Mouse (Mus musculus) kidney, embryonic 16.5 days (tissue): ENCODE results near the gene Gab2. TPM values are rescaled to one million over a fixed set of nuclear protein-coding genes. Genes with fewer than 3 reads are reported as not detected.

Source experiments
- ATAC-seq: fragments of 200-750 bp; cut with Nextera tagmentation; 2 replicates; pipeline ENCODE4 v1.8.0; 2017; ENCODE audit warnings: moderate TSS enrichment; ENCODE audit not compliant: low FRiP score, low TSS enrichment
- H3K27ac ChIP-seq: fragments of 300-500 bp; sonication (generic); 2 replicates; pipeline ENCODE4 v1.5.1; 2014; ENCODE audit warnings: low read length
- H3K27me3 ChIP-seq: fragments of 300-500 bp; sonication (generic); 2 replicates; pipeline ENCODE4 v1.6.1; 2014; ENCODE audit warnings: low read length, control low read depth, mixed read lengths; ENCODE audit not compliant: insufficient read depth
- H3K36me3 ChIP-seq: fragments of 300-500 bp; sonication (generic); 2 replicates; pipeline ENCODE4 v1.6.1; 2014; ENCODE audit warnings: low read length, control low read depth, mixed read lengths; ENCODE audit not compliant: insufficient read depth
- H3K4me1 ChIP-seq: fragments of 300-500 bp; sonication (generic); 2 replicates; pipeline ENCODE4 v1.6.1; 2014; ENCODE audit warnings: low read length, control low read depth, mixed read lengths; ENCODE audit not compliant: insufficient read depth
- H3K4me2 ChIP-seq: fragments of 300-500 bp; sonication (generic); replicated peaks from 2 replicates; pipeline ENCODE4 v1.6.1; 2014; ENCODE audit warnings: low read depth, low read length
- H3K4me3 ChIP-seq: fragments of 300-500 bp; sonication (generic); 2 replicates; pipeline ENCODE4 v1.5.1; 2014; ENCODE audit warnings: mild to moderate bottlenecking, low read length
- H3K9ac ChIP-seq: fragments of 300-500 bp; sonication (generic); replicated peaks from 2 replicates; pipeline ENCODE4 v1.6.1; 2014; ENCODE audit warnings: low read length
- H3K9me3 ChIP-seq: fragments of 300-500 bp; sonication (generic); 2 replicates; pipeline ENCODE4 v1.6.1; 2016; ENCODE audit warnings: low read length, control low read depth
- WGBS: fragments of 180-500 bp; shearing (Covaris S2); extraction: QIAGEN DNeasy Blood & Tissue Kit; methylation state at CpG from one replicate; pipeline ENCODE4 v1.1.7; 2014; 5-methylcytosine and 5-hydroxymethylcytosine counted together
- polyA plus RNA-seq: library from polyadenylated mRNA; unstranded; fragments of >200 nt; fragmentation: Nextera tagmentation; extraction: Ambion mirVana; gene quantifications from 2 replicates; pipeline ENCODE4 v1.2.1, GENCODE M21; 2015

Gab2 gene
- polyA plus RNA-seq, 1 experiment from 2014 or later: 13.9 TPM

GRCm38 (mm10) chr7:97333113-97333898 is 251.9 kb downstream of the Gab2 start:
- Histone ChIP-seq H3K4me2 (peak overlapping the region; percentile 76), H3K27me3 (no peaks in the 10 kb centered on the region), H3K4me1 (peaks cover 22% of the 10 kb centered on the region), H3K36me3 (no peaks in the 10 kb centered on the region), H3K27ac (no peak overlapping the region), H3K9ac (no peak overlapping the region), H3K9me3 (no peaks in the 10 kb centered on the region), H3K4me3 (peak overlapping the region; percentile 69; the same call in 1 of the 2 replicates)
- no peak for ATAC-seq
- 84% methylated on average over 6 of the region's 6 CpGs for WGBS

- no peak overlapping the region for H3K4me2 ChIP-seq
- H3K4me3 ChIP-seq: no peak overlapping the region
- ATAC-seq: no peak
- no peaks in the 10 kb centered on the region for H3K27me3 ChIP-seq
- H3K27ac ChIP-seq: no peak overlapping the region
- H3K4me1 ChIP-seq: peaks cover 18% of the 10 kb centered on the region
- no peaks in the 10 kb centered on the region for H3K36me3 ChIP-seq
- 92% methylated on average over 2 of the region's 2 CpGs for WGBS
- H3K9ac ChIP-seq: no peak overlapping the region
- no peaks in the 10 kb centered on the region for H3K9me3 ChIP-seq
Observed at GRCm38 (mm10) chr7:97334406-97334805, 253.0 kb downstream of the Gab2 start.

DNA sequence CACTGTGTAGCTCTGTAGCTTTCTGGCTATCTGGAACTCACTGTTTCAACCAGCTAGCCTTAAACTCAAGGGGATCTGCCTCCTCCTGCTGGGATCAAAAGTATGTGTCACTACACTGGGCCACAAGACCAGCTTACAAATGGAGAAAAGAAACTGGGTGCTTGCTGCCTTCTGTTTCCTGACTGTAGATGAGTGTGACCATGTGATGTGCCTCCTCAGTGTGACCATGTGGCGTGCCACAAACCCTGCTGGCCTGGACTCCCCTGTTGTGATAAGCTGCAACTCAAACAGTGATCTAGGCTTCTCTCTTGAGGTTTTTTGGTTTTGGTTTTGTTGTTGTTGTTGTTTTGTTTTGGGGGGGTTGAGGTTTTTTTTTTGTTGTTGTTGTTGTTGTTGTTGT is 255.3 kb downstream of the Gab2 start:
- no peaks in the 10 kb centered on the region for H3K27me3 ChIP-seq
- no peak overlapping the region for H3K27ac ChIP-seq
- WGBS: 88% methylated on average over 1 of the region's 1 CpGs
- H3K9me3 ChIP-seq: no peaks in the 10 kb centered on the region
- H3K4me1 ChIP-seq: peaks cover 8% of the 10 kb centered on the region; the same call in 1 of the 2 replicates
- no peak overlapping the region for H3K4me2 ChIP-seq
- ATAC-seq: no peak
- no peak overlapping the region for H3K4me3 ChIP-seq
- no peaks in the 10 kb centered on the region for H3K36me3 ChIP-seq
- H3K9ac ChIP-seq: no peak overlapping the region

DNA sequence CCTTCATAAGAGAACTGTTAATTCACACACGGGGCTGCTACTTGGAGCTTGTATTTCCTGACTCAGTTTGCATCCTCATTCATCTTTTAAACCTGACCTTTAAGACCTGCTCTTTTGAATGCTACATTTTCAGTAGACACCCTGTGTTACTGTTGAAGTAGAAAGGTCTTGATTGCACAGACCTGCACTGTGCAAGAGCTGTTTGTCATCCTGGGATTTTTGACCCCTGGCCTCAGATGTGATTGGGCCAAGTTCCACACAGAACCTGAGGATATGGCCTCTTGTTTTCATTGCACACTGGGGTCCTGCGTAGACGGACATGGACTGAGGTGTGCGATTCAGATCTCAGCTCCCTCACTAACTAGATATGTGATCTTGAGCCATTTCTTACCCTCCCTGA is 257.2 kb downstream of the Gab2 start:
- Histone ChIP-seq H3K4me3 (no peak overlapping the region), H3K4me1 (no peaks in the 10 kb centered on the region), H3K9me3 (no peaks in the 10 kb centered on the region), H3K27ac (no peak overlapping the region), H3K27me3 (no peaks in the 10 kb centered on the region), H3K9ac (no peak overlapping the region), H3K4me2 (no peak overlapping the region), H3K36me3 (no peaks in the 10 kb centered on the region)
- ATAC-seq: no peak
- 77% methylated on average over 4 of the region's 4 CpGs for WGBS

DNA sequence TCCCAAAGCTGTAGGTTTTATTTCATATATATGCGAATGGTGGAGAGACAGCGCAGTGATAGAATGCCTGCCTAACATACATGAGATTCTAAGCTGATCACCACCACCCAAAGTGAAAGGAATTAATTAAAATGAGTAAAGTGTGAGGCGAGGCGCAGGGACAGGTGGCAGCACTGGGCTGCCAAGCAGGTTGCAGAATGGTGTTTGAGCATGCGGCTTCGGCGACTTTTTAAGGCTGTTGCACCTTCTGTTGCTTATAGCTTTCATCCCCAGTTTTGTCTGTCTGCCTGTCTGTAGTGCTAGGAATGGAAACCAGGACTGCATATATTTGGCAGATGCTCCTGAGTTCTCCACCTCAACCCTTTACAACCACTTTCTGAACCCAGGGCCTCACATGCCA is 258.2 kb downstream of the Gab2 start:
- no peaks in the 10 kb centered on the region for H3K9me3 ChIP-seq
- H3K36me3 ChIP-seq: no peaks in the 10 kb centered on the region
- no peak overlapping the region for H3K27ac ChIP-seq
- H3K4me2 ChIP-seq: no peak overlapping the region
- no peaks in the 10 kb centered on the region for H3K4me1 ChIP-seq
- no peaks in the 10 kb centered on the region for H3K27me3 ChIP-seq
- H3K9ac ChIP-seq: no peak overlapping the region
- ATAC-seq: no peak
- 90% methylated on average over 7 of the region's 7 CpGs for WGBS
- no peak overlapping the region for H3K4me3 ChIP-seq

DNA sequence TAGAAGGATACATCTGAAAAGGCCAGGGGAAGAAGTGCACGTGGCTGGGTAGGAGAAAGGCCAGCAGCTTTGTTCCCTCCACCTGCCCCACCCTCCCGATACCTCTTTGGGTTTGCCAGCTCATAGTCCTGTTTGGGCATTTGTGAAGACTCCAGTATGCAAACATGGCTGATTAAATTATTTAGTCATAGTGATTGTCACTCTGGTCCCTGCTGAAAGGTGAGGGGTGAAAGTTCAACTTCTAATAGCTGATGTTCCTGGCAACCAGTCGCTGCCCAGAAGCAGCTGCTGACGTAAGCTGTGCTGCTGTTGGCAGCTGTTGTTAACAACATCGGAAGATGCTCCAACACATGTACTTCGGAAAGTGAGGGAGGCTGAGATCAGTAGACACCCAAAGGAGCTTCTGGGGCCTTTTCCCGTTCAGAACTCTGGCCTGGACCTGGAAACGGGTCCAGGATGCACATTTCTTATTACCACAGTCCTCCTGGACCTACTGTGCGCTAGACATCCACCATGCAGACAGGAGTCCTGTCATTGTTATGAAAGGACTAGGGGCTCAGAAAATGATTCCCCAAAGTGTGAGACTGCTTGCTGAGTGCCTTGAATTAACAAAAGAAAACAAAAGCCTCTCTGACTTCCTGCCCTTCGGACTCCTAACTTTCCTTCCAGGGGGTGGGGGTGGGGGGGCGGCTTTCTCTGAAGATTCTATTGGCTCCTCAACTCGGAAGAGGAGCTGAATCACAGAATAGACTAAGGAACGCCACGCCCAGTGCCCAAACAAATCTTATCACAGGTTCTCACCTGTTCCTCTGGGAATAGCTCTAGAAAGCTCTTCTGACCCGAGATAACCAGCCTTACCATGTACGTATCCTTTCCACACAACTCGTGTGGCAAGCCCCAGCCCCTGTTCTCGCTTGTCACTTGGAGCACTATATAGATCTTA is 259.8 kb downstream of the Gab2 start:
- Histone ChIP-seq H3K27me3 (no peaks in the 10 kb centered on the region), H3K4me2 (no peak overlapping the region), H3K36me3 (no peaks in the 10 kb centered on the region), H3K4me1 (no peaks in the 10 kb centered on the region), H3K9ac (no peak overlapping the region), H3K4me3 (no peak overlapping the region), H3K27ac (no peak overlapping the region), H3K9me3 (no peaks in the 10 kb centered on the region)
- WGBS: 66% methylated on average over 18 of the region's 18 CpGs
- ATAC-seq: no peak

DNA sequence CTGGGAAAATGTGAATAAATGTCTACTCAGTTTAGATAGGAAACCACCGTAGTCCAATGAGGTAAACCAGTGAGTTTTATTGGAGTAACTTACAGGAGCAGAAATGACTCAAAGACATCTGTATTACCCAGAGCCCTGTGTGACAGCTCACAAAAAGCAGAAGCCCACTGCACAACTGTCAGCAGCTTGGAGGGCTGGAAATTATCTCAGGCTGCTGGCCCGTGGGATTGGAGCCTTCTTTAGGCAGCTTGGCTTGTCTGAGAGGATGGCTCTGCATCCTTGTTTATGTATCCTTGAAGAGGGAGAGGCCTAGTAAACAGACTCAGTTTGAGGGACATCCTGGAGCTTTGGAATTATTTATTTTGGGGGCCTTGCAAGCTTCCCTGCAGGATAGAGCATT is 261.6 kb downstream of the Gab2 start:
- no peak for ATAC-seq
- Histone ChIP-seq H3K27me3 (no peaks in the 10 kb centered on the region), H3K4me1 (no peaks in the 10 kb centered on the region), H3K9me3 (no peaks in the 10 kb centered on the region), H3K9ac (no peak overlapping the region), H3K27ac (no peak overlapping the region), H3K36me3 (no peaks in the 10 kb centered on the region), H3K4me3 (no peak overlapping the region), H3K4me2 (no peak overlapping the region)
- WGBS: 72% methylated on average over 2 of the region's 2 CpGs

DNA sequence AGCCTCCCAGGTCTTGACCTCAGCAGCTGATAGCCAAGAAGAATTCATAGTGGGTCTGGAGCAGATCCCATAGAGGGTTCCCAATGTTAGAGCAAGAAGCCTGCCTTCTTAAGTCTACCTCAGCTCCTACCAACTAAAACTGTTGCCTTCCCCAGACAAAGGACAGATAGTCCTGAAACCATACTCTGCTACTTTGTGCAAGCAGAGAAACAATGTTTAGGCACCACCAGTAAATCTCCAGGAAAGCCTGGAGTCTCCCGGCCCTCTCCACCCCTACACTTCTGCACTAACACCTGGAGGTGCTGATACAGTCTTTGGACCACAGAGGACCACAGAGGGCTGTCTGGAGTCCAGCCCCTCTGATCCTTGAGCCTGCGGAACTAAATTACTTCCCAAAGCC is 263.3 kb downstream of the Gab2 start:
- ATAC-seq: no peak
- WGBS: 59% methylated on average over 2 of the region's 2 CpGs
- Histone ChIP-seq H3K27ac (no peak overlapping the region), H3K4me1 (no peaks in the 10 kb centered on the region), H3K36me3 (0 out of 2 replicates have a peak, but pooled peaks cover 2% of the 10 kb centered on the region), H3K9me3 (no peaks in the 10 kb centered on the region), H3K27me3 (no peaks in the 10 kb centered on the region), H3K9ac (no peak overlapping the region), H3K4me2 (no peak overlapping the region), H3K4me3 (no peak overlapping the region)

DNA sequence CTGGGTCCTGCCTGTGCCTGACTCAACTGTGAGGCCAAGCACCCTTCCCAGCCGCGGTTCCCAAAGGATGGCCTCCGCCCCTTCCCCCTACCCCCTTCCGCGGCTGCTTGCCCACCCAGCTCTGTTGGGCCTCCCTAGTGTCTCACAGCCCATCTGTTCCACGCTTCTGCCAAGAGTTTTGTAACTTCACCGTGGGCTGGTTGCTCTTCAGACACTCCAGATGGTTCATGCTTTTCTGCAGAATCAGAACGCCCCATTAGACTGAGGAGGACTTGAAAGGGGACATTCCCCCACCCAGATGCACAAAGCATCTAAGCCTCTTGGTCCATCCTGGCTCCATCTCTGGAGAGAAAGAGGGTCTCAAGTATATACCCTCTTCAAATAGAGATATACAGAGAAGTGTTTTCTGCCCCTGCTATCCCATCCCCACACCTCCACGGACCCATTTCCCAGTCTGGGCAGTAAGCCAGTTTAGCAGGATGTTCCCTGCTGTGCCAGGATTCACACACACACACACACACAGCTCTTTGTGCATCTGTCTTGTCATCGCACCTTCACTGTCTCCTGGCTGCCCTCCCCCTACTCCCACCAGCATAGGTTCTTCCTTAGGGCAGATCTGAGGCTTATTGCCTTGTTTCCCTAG is 264.0 kb downstream of the Gab2 start:
- Histone ChIP-seq H3K9me3 (no peaks in the 10 kb centered on the region), H3K4me3 (no peak overlapping the region), H3K9ac (no peak overlapping the region), H3K27ac (no peak overlapping the region), H3K4me2 (no peak overlapping the region), H3K36me3 (0 out of 2 replicates have a peak, but pooled peaks cover 4% of the 10 kb centered on the region), H3K27me3 (no peaks in the 10 kb centered on the region), H3K4me1 (no peaks in the 10 kb centered on the region)
- 52% methylated on average over 10 of the region's 10 CpGs for WGBS
- no peak for ATAC-seq
